Mouse (Mus musculus): ENCODE data around the gene S100a1.

S100a1 gene

GRCm38 (mm10) chr3:90513796-90514590, at the start of gene S100a1, which contains the start of gene S100a13:
Gene S100a1 (minus strand): TSS chr3:90514392.
Gene S100a13 (plus strand): TSS chr3:90514435.
- DNase-seq (ENCODE audit: inconsistent ontology term), result peak; percentile 88

DNA sequence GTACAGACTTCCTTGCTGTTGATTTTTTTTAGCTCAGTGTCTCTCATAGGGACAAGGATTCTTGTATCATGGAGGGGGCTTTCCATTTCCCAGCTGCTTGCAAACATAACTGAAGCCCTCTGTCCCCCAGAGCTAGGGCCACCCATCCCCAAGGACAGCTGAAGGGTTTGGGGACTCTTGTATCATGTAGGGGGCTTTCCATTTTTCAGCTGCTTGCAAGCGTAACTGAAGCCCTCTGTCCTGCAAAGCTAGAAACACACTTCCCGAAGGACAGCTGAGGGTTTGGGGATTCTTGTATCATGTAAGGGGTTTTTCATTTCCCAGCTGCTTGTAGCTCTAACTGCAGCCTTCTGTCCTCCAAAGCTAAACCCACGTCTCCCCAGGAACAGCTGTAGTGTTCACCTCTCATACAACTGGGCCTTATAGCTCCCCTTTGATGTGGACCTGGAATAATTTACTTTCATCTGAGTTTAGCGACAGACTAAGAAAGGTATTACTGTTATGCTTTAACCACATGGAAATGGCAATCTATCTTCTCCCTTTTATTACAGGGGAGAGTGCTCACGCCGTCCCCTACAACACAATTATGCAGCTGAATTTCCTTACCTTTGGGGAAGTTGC, 45.9 kb upstream of the S100a1 start, which contains the start of gene S100a3:
TSS of gene S100a3 (plus strand) at position 571 of the 621 bp plus-strand sequence.
- no peak for DNase-seq (ENCODE audit: inconsistent ontology term)

DNA sequence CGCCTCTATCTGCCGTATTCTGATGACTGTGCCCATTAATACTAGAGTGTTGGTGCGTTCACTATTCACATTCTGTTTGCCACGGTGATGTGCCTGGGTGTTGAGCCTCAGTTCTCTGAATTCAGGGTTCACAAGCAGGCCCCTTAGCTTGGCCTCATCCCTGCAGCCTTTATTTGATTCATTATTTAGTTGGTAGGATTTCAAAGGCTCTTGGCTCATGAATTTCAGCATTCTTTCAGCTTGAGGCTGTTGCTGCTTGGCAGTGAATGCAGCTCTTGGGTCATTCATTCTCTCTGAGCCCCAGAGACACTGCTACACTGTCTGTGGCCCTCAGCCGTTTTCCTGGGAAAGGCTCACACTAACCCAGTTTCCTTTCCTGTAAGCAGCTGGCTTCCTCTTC, 41.8 kb upstream of the S100a1 start:
- peak; percentile 84 for DNase-seq (ENCODE audit: inconsistent ontology term)

- DNase-seq (ENCODE audit: inconsistent ontology term), result no peak
These were observed 38.0 kb upstream of the S100a1 start for GRCm38 (mm10) chr3:90552231-90552630.

DNA sequence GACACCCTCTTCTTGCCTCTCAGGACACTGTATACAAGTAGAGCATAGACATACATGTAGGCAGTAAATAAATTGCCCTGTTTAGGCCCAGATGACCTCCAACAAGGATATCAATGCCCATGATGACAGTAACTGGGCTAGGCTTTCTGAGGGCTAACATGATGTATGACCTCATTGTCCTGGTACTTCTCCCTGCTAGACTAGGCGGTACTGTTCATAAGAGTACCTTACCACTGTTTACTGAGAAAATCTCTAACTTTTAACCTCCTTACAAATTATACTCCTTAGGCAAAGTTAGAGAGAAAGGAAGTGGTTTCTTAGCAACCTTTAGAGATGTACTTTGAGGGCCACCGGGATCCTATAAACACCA, 36.2 kb upstream of the S100a1 start:
- no peak for DNase-seq (ENCODE audit: inconsistent ontology term)

GRCm38 (mm10) chr3:90549676-90550420, 35.7 kb upstream of the S100a1 start:
- DNase-seq (ENCODE audit: inconsistent ontology term), result peak; percentile 52

- DNase-seq (ENCODE audit: inconsistent ontology term), result peak; percentile 68
These were observed 26.7 kb upstream of the S100a1 start for GRCm38 (mm10) chr3:90540904-90541303.

- DNase-seq (ENCODE audit: inconsistent ontology term), result no peak
These were observed 23.7 kb upstream of the S100a1 start for GRCm38 (mm10) chr3:90537905-90538296.

GRCm38 (mm10) chr3:90537141-90537904, 23.1 kb upstream of the S100a1 start, which contains the start of gene S100a16:
Gene S100a16 (plus strand): TSS chr3:90537254.
- peak; percentile 87 for DNase-seq (ENCODE audit: inconsistent ontology term)

GRCm38 (mm10) chr3:90535446-90535845, 21.3 kb upstream of the S100a1 start:
- DNase-seq (ENCODE audit: inconsistent ontology term), result no peak

DNA sequence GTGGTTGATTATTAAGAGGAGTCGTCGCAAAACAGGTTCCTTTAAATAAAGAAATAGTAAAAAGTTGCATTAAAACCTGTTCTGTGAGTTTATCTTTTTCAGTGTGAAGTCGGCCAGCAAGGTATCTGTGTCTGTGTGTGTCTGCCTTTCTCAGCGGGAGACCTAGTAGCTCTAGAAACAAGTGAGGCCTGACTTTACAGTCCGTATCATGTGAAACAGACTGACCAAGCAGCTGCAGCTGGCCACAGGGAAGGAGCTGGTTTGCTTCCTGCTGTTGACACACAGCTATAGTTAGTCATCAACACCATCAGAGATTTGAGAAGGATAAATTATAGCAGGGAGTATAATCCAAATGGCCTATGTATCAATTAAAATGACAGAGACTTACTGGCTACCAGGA, 17.5 kb upstream of the S100a1 start:
- DNase-seq (ENCODE audit: inconsistent ontology term), result no peak

DNA sequence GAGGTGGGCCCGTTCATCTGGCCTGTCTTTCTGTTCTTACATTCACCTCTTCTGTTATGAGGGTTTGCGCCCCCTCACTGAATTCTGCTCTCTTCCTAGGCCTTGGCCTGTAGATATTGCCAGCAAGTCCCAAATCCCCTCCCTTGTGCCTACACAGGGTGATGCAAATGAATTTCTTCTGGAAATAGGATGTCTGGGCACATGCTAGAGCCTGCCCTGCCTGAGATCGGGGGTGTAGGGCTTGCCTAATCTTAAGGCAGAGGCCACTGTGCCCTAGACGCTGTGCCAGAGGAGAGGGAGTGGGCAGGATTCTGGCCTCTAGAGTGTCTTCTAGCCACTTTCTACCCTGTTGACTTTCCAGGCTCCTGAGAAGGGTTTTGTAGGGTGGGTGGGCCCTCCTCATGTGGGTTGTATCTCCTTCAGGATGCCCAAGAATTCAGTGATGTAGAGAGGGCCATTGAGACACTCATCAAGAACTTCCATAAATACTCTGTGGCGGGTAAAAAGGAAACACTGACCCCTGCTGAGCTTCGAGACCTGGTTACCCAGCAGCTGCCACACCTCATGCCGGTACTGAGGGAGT, 13.2 kb upstream of the S100a1 start:
- no peak for DNase-seq (ENCODE audit: inconsistent ontology term)

DNA sequence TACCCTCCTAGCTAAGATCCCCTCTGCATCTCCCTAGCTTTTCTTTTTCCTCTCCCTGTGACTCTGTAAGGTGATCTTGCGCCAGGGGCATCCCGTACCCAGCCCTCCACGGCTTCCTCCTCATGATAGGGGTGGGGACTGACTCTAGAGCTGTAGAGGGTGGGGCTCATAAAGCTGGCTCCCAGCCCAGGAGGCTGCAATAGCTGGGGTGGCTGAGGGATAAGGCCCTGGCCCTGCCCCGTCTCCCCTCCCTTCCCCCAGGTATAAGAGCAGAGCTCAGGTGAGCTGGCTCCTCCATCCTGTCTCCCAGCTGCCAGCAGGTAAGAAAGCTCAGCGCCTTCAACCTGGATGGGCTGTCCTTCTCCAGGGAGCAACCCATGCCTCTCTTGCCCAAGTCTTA, 12.4 kb upstream of the S100a1 start, which contains the start of gene S100a14:
TSS of gene S100a14 (plus strand) at position 277 of the 400 bp plus-strand sequence.
- no peak for DNase-seq (ENCODE audit: inconsistent ontology term)

GRCm38 (mm10) chr3:90526076-90526475, 11.9 kb upstream of the S100a1 start:
- no peak for DNase-seq (ENCODE audit: inconsistent ontology term)

DNA sequence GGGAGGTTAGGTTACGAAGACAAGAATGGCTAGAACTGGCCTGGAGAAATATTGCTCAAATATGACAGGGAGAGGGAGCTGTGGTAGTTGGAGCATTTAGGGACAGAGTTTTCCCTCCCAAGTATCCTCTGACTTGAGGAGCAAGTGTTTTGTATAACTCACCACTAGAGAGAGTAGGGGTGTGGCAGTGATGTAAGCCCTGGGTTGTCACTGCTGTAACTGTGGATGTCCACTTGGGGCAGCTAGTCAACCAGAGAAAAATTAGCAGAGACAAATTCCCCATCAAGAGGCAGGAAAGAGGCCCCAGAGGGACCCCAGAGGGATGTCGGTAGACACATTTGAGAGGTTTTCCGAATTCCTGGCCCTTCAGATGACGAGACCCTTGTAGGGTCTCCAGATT, 11.2 kb upstream of the S100a1 start:
- peak; percentile 60 for DNase-seq (ENCODE audit: inconsistent ontology term)

- no peak for DNase-seq (ENCODE audit: inconsistent ontology term)
These were observed 3.5 kb upstream of the S100a1 start for GRCm38 (mm10) chr3:90517711-90518110.

- DNase-seq (ENCODE audit: inconsistent ontology term), result no peak
These were observed 1.6 kb upstream of the S100a1 start for GRCm38 (mm10) chr3:90515789-90516188.

GRCm38 (mm10) chr3:90515242-90515641, 1.1 kb upstream of the S100a1 start:
- no peak for DNase-seq (ENCODE audit: inconsistent ontology term)

GRCm38 (mm10) chr3:90514691-90515090, 499 bp upstream of the S100a1 start:
- DNase-seq (ENCODE audit: inconsistent ontology term), result peak; percentile 79

- no peak for DNase-seq (ENCODE audit: inconsistent ontology term)
These were observed 1.1 kb downstream of the S100a1 start for GRCm38 (mm10) chr3:90512948-90513642.
